Mouse (Mus musculus) right cerebral cortex, adult 2 months (tissue): ENCODE results near the gene Ndufs8.

ENCODE experiments used
- DNase-seq, 2 experiments: peaks; one replicate each; pipeline ENCODE4 v3.0.0; 2021 to 2022; ENCODE audit warnings: low spot score in 2 of 2

The Ndufs8 gene

DNA sequence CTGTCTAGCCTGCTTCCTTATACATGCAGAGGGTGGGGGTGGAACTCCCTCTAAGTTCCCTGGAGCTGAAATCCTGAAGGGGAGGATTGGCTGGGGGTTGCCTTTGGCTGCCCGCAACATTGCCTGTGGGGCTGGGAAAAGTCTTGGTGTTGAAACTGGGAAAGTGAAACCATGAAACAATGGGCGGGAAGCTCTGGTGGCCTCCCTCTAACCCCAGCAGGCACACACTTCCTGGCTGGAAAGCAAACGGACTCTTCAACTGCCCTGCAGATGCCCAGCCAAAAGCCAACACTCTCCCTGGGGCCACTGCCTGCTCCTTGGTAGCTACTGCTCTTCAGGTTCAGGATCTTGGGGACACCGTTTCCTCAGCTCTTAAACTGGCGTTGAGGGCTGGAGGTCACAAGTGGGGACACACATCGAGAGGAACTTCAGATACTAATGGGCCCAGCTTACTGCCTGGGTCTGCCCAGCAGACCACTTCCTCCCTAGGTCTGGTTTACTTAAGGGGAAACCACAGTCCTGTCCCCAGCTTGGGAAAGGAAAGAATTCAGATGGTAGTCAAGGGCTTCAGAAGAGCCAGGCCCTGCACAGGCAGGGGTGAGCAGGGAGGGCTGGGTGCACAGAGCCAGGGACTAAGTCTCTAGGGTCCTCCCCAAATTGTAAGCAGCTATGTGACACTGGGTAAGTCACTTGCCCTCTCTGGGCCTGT, 7.2 kb downstream of the Ndufs8 start:
- DNase-seq = no peak

- no peak for DNase-seq
Observed at GRCm38 (mm10) chr19:3904363-3904675, 8.3 kb downstream of the Ndufs8 start.

- DNase-seq = no peak
Observed at GRCm38 (mm10) chr19:3903648-3904362, 8.8 kb downstream of the Ndufs8 start.

- no peak for DNase-seq
Observed at GRCm38 (mm10) chr19:3902966-3903365, 9.6 kb downstream of the Ndufs8 start.

DNA sequence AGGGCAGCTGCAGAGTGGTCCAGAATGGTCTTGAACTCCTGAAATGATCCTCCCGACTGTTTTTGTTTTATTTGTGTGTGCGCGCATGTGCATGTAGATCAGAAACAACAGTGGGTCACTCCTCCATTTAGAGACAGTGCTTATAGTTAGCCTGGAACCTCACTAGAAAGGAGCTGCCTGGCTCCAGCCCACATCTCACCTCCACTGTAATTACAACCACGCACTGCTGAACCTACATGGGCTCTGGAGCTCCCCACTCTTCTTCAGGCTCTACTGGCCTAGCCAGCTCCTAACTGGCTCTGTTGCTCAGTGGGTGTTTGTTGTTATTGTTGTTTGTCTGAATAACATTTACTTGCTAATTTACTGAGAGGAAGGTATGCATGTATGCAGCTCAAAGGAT, 13.0 kb downstream of the Ndufs8 start:
- peak in 1 of 2 experiments; percentile 43 for DNase-seq

- no peak for DNase-seq
Observed at GRCm38 (mm10) chr19:3898952-3899351, 13.6 kb downstream of the Ndufs8 start.

DNA sequence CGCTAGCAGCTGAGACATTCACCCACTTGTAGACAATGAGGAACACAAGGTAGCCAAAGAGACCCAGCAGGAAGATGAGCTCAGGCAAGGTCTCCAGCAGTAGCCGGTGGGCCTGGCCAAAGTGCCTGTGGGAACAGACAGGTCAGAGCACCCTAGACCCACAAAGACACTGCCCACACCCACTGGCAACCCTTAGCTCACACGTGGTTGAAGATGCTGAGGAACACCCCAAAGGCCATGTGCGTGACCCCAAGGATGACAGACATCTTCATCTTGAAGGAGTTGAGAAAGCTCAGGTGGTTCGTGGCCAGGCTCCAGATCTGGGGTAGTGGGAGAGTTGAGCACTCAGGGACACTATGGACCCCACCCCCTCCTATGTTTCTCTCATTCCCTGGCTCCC, 15.0 kb downstream of the Ndufs8 start:
- DNase-seq = no peak

DNA sequence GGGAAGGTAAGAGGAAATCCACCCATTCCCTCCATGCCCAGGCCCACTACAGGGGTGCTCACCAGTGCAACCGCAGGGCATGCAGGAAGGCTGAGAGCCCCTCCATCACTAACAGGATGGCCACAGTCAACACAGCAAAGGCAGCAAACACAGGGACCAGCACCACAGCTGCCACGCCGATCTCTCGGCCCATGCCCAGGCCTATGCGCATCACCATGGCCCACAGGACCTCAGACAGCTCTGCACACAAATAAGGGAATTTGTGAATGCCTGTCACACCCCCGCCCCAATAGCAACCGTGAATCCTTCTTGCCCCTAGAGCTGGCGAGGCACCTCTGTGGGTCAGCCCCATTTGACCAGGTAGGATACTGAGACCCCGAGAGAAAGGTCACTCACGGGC, 16.4 kb downstream of the Ndufs8 start:
- DNase-seq = no peak

- DNase-seq = no peak
Observed at GRCm38 (mm10) chr19:3895171-3895631, 17.4 kb downstream of the Ndufs8 start.

GRCm38 (mm10) chr19:3894294-3894693, 18.3 kb downstream of the Ndufs8 start:
- DNase-seq = no peak

DNA sequence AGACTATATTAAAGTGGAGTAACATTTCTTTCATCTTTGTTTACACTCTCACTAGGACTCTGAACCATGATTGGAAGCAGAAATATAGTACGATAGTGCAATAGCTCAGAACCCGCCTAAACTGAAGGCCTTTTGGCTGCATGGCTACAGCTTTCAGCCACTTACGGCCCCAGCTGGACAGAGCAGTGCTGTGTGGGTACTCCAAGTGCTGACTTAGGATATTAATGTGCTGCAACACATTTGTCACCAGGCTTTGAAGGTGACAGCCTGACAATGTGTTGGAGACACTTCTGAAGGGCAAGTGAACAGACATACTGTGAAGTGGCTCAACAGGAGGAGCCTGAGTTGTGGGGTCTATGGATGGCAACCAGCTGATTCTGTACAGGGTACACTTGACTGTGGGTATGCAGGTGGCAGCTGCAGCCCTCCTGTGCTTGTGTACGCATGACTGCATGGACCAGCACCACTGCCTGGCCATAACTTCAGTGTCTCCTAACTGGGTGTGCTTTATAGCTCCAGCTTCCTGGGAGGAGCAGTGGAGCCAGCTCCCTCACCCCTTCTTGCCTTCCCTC, 18.9 kb downstream of the Ndufs8 start:
- DNase-seq = no peak

- DNase-seq = no peak
Observed at GRCm38 (mm10) chr19:3890181-3890580, 22.4 kb downstream of the Ndufs8 start.

DNA sequence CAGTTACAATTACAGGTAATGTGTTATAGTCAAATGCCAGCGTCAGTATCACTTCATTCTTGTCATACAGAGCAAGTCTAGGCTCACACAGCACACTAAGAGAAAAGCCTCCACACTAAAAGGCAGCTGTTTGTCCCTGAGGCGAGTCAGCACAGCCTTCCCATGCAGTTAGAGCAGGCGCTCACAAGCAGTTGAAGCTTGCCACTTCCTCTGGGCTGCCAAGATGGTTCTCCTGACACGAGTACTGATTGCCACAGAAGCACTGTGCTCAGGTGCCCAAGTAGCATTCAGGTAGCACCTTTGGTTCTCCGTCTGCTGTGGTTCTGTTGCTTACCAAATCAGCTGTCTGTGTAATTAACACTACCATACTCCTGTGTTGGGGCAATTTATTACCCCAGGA, 23.5 kb downstream of the Ndufs8 start:
- DNase-seq = no peak

GRCm38 (mm10) chr19:3884325-3884990, 28.1 kb downstream of the Ndufs8 start:
- DNase-seq = no peak

DNA sequence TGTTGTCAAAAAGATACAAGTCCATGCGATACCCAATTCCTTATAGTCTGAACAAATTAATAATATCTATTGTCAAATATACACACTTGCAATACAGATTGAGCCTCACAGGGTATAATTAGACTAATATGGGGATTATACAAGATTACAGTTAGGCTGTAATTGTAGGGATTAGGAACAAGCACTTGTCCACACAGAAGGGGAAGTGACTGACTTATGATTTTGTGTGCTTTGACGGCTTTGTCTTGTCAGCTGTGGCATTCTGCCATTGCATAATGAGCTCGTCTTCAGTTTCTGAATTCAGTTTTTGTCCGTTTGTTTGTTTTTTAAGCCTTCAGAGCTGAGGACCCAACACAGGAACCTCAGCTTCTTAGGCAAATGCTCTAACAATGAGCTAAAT, 30.4 kb downstream of the Ndufs8 start:
- DNase-seq = no peak

DNA sequence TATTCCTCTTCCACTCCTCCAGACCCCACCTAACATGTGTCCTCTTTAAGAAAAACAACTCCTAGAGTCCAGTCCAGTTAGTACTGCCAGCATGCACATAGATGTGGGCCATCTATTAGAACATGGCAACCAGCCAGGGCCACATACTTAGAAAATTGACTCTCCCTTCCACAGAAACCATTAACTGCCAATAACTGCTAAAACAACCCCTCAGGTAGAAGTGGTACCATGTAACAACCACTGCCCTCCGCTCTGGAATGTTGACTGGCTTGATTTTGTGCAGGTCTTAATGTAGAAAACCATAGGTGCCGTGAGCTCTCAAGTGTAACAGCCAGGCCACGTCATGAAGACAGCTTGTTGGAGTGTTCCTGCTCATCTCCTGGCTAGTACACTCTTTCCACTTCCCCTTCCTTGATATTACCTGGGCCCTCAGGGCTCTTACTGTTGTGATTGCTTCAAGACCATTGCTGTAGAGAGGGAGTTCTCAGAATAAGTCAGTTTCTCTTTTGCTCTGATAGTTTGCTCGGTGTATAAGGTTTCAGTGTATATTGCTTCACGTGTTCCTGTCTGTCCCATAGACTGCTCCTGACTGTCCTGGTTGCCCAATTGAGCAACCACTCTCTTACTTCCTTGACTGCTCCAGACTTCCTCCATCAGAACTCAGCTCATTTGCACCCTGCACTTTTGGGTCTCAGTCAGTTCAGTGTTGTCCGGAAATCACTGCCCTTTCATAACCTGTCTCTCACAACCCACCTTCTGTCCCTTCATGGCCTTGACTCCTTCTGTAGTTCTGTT, 32.3 kb downstream of the Ndufs8 start:
- no peak for DNase-seq

DNA sequence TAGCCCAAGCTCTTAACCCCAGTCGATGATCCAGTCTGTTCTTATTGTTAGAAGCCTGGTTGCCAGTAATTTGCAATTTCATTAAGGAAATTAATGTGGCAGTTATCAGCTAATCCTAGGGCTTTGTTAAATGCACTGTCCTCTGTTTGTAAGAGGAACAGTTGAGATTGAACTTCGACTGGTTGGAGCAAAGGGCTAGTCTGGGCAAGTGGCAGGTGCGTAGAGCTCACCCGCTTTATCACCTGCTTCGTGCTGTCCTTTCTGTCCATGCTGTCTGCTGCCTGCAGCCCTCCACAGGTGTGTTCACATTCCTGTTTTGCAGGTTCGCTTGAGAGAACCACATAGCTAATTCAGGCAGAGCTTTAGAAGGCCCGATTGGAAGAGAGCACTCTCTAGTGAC, 37.5 kb downstream of the Ndufs8 start:
- no peak for DNase-seq

DNA sequence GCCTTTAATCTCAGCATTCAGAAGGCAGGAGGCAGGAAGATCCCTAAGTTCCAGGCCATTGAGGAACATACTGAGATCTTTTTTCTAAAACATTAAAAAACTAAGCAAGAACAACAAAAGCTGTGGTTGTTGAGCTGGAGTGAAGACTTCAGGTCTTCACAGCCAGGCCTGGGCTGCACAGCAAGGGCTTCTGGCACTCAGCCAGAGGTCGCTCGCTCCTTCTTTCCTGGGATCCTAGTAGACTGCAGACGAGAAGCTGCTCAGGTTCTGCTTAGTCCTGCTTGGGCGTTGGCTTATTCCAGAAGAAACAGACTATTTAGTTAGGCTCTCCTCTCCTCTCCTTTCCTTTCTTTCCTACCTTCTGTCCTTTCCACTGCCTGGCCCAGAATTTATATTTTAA, 40.2 kb downstream of the Ndufs8 start:
- no peak for DNase-seq

GRCm38 (mm10) chr19:3871468-3871867, 41.1 kb downstream of the Ndufs8 start:
- no peak for DNase-seq

DNA sequence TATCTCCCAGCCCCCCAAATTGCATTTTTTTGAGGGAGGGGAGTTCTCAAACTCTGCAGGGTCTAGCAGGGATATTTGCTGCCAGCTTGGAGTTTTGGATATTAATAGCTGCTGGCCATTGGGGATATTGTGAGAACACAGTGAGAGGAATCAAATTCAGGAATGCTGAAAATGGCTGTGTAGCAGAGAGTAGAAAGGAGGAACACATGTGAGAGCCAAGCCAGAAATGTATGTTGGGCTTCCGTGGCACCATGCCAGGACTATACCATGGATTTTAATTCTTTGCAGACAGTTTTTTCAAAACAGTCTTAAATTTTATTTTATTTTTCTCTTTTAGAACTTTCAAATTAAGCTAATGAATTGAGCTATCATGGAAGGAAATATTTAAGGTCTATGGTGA, 44.3 kb downstream of the Ndufs8 start:
- DNase-seq = no peak

DNA sequence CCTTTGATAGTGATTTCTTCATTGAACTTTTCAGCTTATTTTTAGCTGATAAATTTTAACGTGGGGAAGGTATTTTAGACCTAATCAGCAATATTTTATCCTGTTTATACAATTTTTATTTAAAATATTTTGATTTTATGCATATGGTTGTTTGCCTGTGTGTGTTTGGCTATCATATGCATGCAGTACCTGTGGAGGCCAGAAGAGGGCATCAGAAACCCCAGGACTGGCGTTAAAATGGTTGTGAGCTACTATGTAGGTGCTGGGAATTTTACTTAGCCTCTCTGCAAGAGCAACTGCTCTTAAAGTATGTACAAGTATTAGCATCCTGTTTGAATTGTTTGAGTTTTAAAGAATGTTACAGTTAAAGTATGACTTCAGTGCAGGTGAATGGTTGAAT, 47.6 kb downstream of the Ndufs8 start:
- no peak for DNase-seq

- DNase-seq = no peak
Observed at GRCm38 (mm10) chr19:3862713-3863112, 49.9 kb downstream of the Ndufs8 start.
